Mouse (Mus musculus): Measurements from ENCODE around the gene Robo3.

GRCm38 (mm10) chr9:37452401-37452800, 19.4 kb upstream of the Robo3 start:
- TF ChIP-seq CTCF (IDR thresholded peaks at IDR 0.05; ENCODE audit: insufficient read depth, low read depth, low read length) (no peak), POLR2A (IDR thresholded peaks at IDR 0.05; ENCODE audit: insufficient read depth, low read depth, low read length) (no peak)
